Mouse (Mus musculus) liver, postnatal 0 days (tissue): ENCODE data around the gene Fh1. TPM values are rescaled to one million over a fixed set of nuclear protein-coding genes. Genes with fewer than 3 reads are reported as not detected.

Experiments used
- ATAC-seq: fragments of 200-750 bp; cut with Nextera tagmentation; 2 replicates; pipeline ENCODE4 v1.8.0; 2017; ENCODE audit warnings: mild to moderate bottlenecking, moderate library complexity
- DNase-seq: peaks from one replicate; pipeline ENCODE4 v3.0.0-alpha.2; 2016
- H3K27ac ChIP-seq: fragments of 300-500 bp; sonication (generic); 2 replicates; pipeline ENCODE4 v1.5.1; 2014; ENCODE audit warnings: antibody characterized with exemption, moderate library complexity, mild to moderate bottlenecking, low read depth
- H3K27me3 ChIP-seq: fragments of 300-500 bp; sonication (generic); 2 replicates; pipeline ENCODE4 v1.6.1; 2014; ENCODE audit warnings: low read length, control low read depth, mixed read lengths; ENCODE audit not compliant: insufficient read depth
- H3K36me3 ChIP-seq: fragments of 300-500 bp; sonication (generic); replicated peaks from 2 replicates; pipeline ENCODE4 v1.6.1; 2014; ENCODE audit warnings: mild to moderate bottlenecking, control low read depth, low read length, moderate library complexity, mixed read lengths; ENCODE audit not compliant: insufficient read depth
- H3K4me1 ChIP-seq: fragments of 300-500 bp; sonication (generic); 2 replicates; pipeline ENCODE4 v1.6.1; 2014; ENCODE audit warnings: antibody characterized with exemption, mild to moderate bottlenecking, control low read depth; ENCODE audit not compliant: insufficient read depth
- H3K4me2 ChIP-seq: fragments of 300-500 bp; sonication (generic); 2 replicates; pipeline ENCODE4 v1.6.1; 2014; ENCODE audit warnings: low read depth, mild to moderate bottlenecking, low read length, moderate library complexity, mixed read lengths
- H3K4me3 ChIP-seq: fragments of 300-500 bp; sonication (generic); 2 replicates; pipeline ENCODE4 v1.5.1; 2014; ENCODE audit warnings: low read depth, low read length
- H3K9ac ChIP-seq: fragments of 300-500 bp; sonication (generic); replicated peaks from 2 replicates; pipeline ENCODE4 v1.6.1; 2014; ENCODE audit warnings: mild to moderate bottlenecking, moderate library complexity
- H3K9me3 ChIP-seq: fragments of 300-500 bp; sonication (generic); 2 replicates; pipeline ENCODE4 v1.6.1; 2016; ENCODE audit warnings: mild to moderate bottlenecking, control low read depth, low read length, mixed read lengths
- CTCF ChIP-seq: sonication (generic); IDR thresholded peaks from 2 replicates; pipeline ENCODE4 v1.5.1; 2016; ENCODE audit warnings: antibody characterized with exemption, low read depth
- EP300 ChIP-seq: IDR thresholded peaks from 2 replicates; pipeline ENCODE4 v1.6.1; 2016; ENCODE audit warnings: antibody characterized with exemption, low read depth, mild to moderate bottlenecking
- WGBS: fragments of 180-500 bp; shearing (Covaris S2); extraction: QIAGEN DNeasy Blood & Tissue Kit; methylation state at CpG from one replicate; pipeline ENCODE4 v1.1.7; 2014; ENCODE audit not compliant: insufficient replicate concordance; 5-methylcytosine and 5-hydroxymethylcytosine counted together
- polyA plus RNA-seq: library from polyadenylated mRNA; unstranded; fragments of >200 nt; fragmentation: Nextera tagmentation; extraction: Ambion mirVana; gene quantifications from 2 replicates; pipeline ENCODE4 v1.2.1, GENCODE M21; 2015

Gene Fh1
- polyA plus RNA-seq, 1 experiment from 2014 or later: 93.3 TPM

DNA sequence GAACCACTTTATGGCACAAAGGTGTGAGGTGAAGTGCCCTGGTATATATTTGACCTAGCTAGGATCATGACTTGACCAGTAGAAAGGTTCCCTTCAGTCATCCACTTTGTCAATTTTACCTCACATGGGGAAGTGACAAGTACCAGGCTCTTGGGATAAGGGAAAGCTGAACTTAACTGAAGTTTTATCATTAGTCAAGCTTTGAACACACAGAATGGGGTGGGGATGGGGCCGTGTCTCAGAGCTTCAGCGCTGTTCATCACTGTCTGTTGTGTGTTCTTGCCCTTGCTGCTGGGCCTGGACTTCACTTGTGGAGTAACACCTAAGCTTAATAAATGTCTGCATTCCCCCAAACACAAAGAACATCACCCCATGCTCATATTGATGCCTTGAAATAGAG is 63.1 kb downstream of the Fh1 start:
- Histone ChIP-seq H3K9me3 (no peaks in the 10 kb centered on the region), H3K4me2 (no peak overlapping the region), H3K9ac (no peak overlapping the region), H3K27me3 (no peaks in the 10 kb centered on the region), H3K4me3 (no peak overlapping the region), H3K36me3 (no peaks in the 10 kb centered on the region), H3K27ac (no peak overlapping the region), H3K4me1 (no peaks in the 10 kb centered on the region)
- 80% methylated on average over 2 of the region's 2 CpGs for WGBS
- no peak for TF ChIP-seq CTCF
- no peak for TF ChIP-seq EP300
- no peak for DNase-seq
- ATAC-seq: no peak

GRCm38 (mm10) chr1:175561806-175562205 is 63.6 kb downstream of the Fh1 start:
- H3K27ac ChIP-seq: no peak overlapping the region
- H3K9ac ChIP-seq: no peak overlapping the region
- ATAC-seq: no peak
- TF ChIP-seq CTCF: no peak
- TF ChIP-seq EP300: no peak
- no peak overlapping the region for H3K4me3 ChIP-seq
- H3K36me3 ChIP-seq: no peaks in the 10 kb centered on the region
- no peaks in the 10 kb centered on the region for H3K27me3 ChIP-seq
- no peaks in the 10 kb centered on the region for H3K9me3 ChIP-seq
- H3K4me1 ChIP-seq: no peaks in the 10 kb centered on the region
- DNase-seq: no peak
- no peak overlapping the region for H3K4me2 ChIP-seq

- no peak overlapping the region for H3K9ac ChIP-seq
- no peak for DNase-seq
- H3K4me2 ChIP-seq: no peak overlapping the region
- no peaks in the 10 kb centered on the region for H3K9me3 ChIP-seq
- WGBS: 79% methylated on average over 1 of the region's 1 CpGs
- ATAC-seq: no peak
- H3K27ac ChIP-seq: no peak overlapping the region
- no peaks in the 10 kb centered on the region for H3K36me3 ChIP-seq
- H3K4me1 ChIP-seq: no peaks in the 10 kb centered on the region
- no peaks in the 10 kb centered on the region for H3K27me3 ChIP-seq
- TF ChIP-seq CTCF: no peak
- no peak for TF ChIP-seq EP300
- H3K4me3 ChIP-seq: no peak overlapping the region
These were observed 70.8 kb downstream of the Fh1 start for GRCm38 (mm10) chr1:175554641-175555040.

DNA sequence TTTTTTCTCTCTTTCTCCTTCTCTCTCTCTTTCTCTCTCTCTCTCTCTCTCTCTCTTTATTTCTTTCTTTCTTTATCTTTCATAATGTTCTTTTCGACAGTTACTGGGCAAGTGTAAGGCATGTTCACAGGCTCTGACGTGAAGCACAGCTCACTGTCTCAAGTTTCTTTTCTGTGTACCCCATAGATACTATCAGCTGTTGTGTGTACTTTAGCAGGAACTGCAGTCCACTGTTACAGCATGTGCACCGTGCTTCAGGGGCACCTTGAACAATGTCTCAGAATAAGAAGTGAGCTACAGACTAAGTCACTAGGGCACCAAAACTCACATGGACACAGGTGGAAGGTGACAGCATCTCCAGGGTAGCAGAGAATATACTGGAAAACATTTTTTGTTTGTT is 73.0 kb downstream of the Fh1 start:
- 60% methylated on average over 3 of the region's 3 CpGs for WGBS

DNA sequence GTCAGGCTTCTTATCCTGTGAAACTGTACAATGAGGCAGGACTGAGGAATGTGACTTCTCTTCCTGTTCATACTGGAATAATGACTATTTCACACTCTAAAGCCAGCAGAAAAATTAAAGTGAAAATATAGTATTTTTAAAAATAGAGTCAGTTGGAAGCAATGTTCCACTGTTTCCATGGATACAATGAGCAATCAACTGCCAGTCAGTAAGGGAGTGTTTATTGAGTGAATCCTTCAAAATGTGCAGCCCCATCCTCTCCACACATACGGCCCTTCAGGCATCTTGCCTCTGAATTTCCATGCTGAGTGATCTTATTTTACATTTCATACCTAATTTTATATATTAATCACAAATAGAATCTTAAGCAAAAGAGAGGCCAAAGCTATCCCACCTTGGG is 74.8 kb downstream of the Fh1 start:
- H3K27ac ChIP-seq: no peak overlapping the region
- H3K27me3 ChIP-seq: no peaks in the 10 kb centered on the region
- 65% methylated on average over 1 of the region's 1 CpGs for WGBS
- TF ChIP-seq CTCF (no peak), EP300 (no peak)
- H3K9ac ChIP-seq: no peak overlapping the region
- DNase-seq (no peak), ATAC-seq (no peak)
- no peaks in the 10 kb centered on the region for H3K4me1 ChIP-seq
- no peaks in the 10 kb centered on the region for H3K36me3 ChIP-seq
- no peak overlapping the region for H3K4me2 ChIP-seq
- H3K9me3 ChIP-seq: no peaks in the 10 kb centered on the region
- no peak overlapping the region for H3K4me3 ChIP-seq

More for the DNA sequence above, 73.0 kb downstream of the Fh1 start:
- no peaks in the 10 kb centered on the region for H3K27me3 ChIP-seq
- H3K36me3 ChIP-seq: no peaks in the 10 kb centered on the region
- no peaks in the 10 kb centered on the region for H3K9me3 ChIP-seq
- ATAC-seq (no peak), DNase-seq (no peak)
- H3K4me1 ChIP-seq: no peaks in the 10 kb centered on the region
- TF ChIP-seq EP300 (no peak), CTCF (no peak)
- H3K27ac ChIP-seq: no peak overlapping the region
- H3K4me3 ChIP-seq: no peak overlapping the region
- no peak overlapping the region for H3K4me2 ChIP-seq
- H3K9ac ChIP-seq: no peak overlapping the region

Other genes with a start within 250 kb of the Fh1 start
- gene Rgs7, start 133.1 kb downstream of the Fh1 start, polyA plus RNA-seq: not detected in 2 replicates
- gene Kmo, start 5.3 kb downstream of the Fh1 start, polyA plus RNA-seq: 26.5 and 28.5 TPM in 2 replicates
- gene Opn3, start 67.1 kb upstream of the Fh1 start, polyA plus RNA-seq: 1.3 and 1.6 TPM in 2 replicates
- 0.52 and 0.66 TPM in 2 replicates for gene Chml, start 67.3 kb upstream of the Fh1 start, polyA plus RNA-seq
- gene Wdr64, start 73.0 kb upstream of the Fh1 start, polyA plus RNA-seq: not detected in 2 replicates